Mouse (Mus musculus) liver, embryonic 14.5 days (tissue): Measurements from ENCODE around the gene Cad. TPM values are rescaled to one million over a fixed set of nuclear protein-coding genes. Genes with fewer than 3 reads are reported as not detected.

Experiments
- ATAC-seq: fragments of 200-750 bp; cut with Nextera tagmentation; 2 replicates; pipeline ENCODE4 v1.8.0; 2017; ENCODE audit warnings: moderate number of reproducible peaks, mild to moderate bottlenecking, moderate library complexity; ENCODE audit not compliant: insufficient read depth
- DNase-seq, 3 experiments: peaks; one replicate each; pipeline ENCODE4 v3.0.0-alpha.2; 2012 to 2013; ENCODE audit warnings: low read depth in 3 of 3, low spot score in 3 of 3
- H3K27ac ChIP-seq: fragments of 300-500 bp; sonication (generic); 2 replicates; pipeline ENCODE4 v1.5.1; 2014; ENCODE audit warnings: moderate library complexity, mild to moderate bottlenecking, control low read depth, inconsistent platforms
- H3K27me3 ChIP-seq: fragments of 300-500 bp; sonication (generic); 2 replicates; pipeline ENCODE4 v1.6.1; 2014; ENCODE audit warnings: mild to moderate bottlenecking, low read length, moderate library complexity; ENCODE audit not compliant: control insufficient read depth, insufficient read depth
- H3K36me3 ChIP-seq: fragments of 300-500 bp; sonication (generic); replicated peaks from 2 replicates; pipeline ENCODE4 v1.6.1; 2014; ENCODE audit warnings: low read depth; ENCODE audit not compliant: control insufficient read depth, insufficient read depth
- H3K4me1 ChIP-seq, 2 experiments: fragments of 200-500 bp in 1 of 2; fragments of 300-500 bp in 1 of 2; sonication (generic) in 1 of 2; replicated peaks; 2 replicates each; pipeline ENCODE4 v1.6.1; 2012 to 2014; ENCODE audit warnings: antibody characterized with exemption in 1 of 2, inconsistent platforms in 1 of 2, low read length in 1 of 2; ENCODE audit not compliant: control insufficient read depth in 2 of 2, insufficient read depth in 2 of 2
- H3K4me2 ChIP-seq: fragments of 300-500 bp; sonication (generic); 2 replicates; pipeline ENCODE4 v1.6.1; 2014; ENCODE audit warnings: low read depth, mild to moderate bottlenecking, control low read depth, moderate library complexity
- H3K4me3 ChIP-seq, 2 experiments: fragments of 200-500 bp in 1 of 2; fragments of 300-500 bp in 1 of 2; sonication (generic) in 1 of 2; 2 replicates each; pipeline ENCODE4 v1.5.1; 2012 to 2014; ENCODE audit warnings: low read depth in 2 of 2, low read length in 2 of 2, mild to moderate bottlenecking in 2 of 2, control low read depth in 1 of 2, inconsistent platforms in 1 of 2, moderate library complexity in 1 of 2; ENCODE audit not compliant: insufficient read depth in 1 of 2
- H3K9ac ChIP-seq: fragments of 300-500 bp; sonication (generic); replicated peaks from 2 replicates; pipeline ENCODE4 v1.6.1; 2014; ENCODE audit warnings: mild to moderate bottlenecking, control low read depth, moderate library complexity
- H3K9me3 ChIP-seq: fragments of 300-500 bp; sonication (generic); 2 replicates; pipeline ENCODE4 v1.6.1; 2016; ENCODE audit warnings: low read length, mixed read lengths; ENCODE audit not compliant: control insufficient read depth
- CTCF ChIP-seq: IDR thresholded peaks from 2 replicates; pipeline ENCODE4 v1.5.1; 2016; ENCODE audit warnings: antibody characterized with exemption, low read depth, control low read depth
- EP300 ChIP-seq: IDR thresholded peaks from 2 replicates; pipeline ENCODE4 v1.6.1; 2016; ENCODE audit warnings: antibody characterized with exemption, low read depth
- WGBS: fragments of 180-500 bp; shearing (Covaris S2); extraction: QIAGEN DNeasy Blood & Tissue Kit; methylation state at CpG from one replicate; pipeline ENCODE4 v1.1.7; 2014; ENCODE audit not compliant: insufficient replicate concordance; 5-methylcytosine and 5-hydroxymethylcytosine counted together
- polyA plus RNA-seq, 2 experiments: library from polyadenylated mRNA; depleted of rRNA in 1 of 2; stranded (reverse) in 1 of 2; unstranded in 1 of 2; fragments of >200 nt; fragmentation: Nextera tagmentation in 1 of 2; extraction: Ambion mirVana in 1 of 2; gene quantifications; 2 replicates each; pipeline versions ENCODE4 v1.2.1 to v1.2.3; 2012 to 2014

Cad gene
- polyA plus RNA-seq, 2 experiments, result 14.0 to 20.4 TPM

DNA sequence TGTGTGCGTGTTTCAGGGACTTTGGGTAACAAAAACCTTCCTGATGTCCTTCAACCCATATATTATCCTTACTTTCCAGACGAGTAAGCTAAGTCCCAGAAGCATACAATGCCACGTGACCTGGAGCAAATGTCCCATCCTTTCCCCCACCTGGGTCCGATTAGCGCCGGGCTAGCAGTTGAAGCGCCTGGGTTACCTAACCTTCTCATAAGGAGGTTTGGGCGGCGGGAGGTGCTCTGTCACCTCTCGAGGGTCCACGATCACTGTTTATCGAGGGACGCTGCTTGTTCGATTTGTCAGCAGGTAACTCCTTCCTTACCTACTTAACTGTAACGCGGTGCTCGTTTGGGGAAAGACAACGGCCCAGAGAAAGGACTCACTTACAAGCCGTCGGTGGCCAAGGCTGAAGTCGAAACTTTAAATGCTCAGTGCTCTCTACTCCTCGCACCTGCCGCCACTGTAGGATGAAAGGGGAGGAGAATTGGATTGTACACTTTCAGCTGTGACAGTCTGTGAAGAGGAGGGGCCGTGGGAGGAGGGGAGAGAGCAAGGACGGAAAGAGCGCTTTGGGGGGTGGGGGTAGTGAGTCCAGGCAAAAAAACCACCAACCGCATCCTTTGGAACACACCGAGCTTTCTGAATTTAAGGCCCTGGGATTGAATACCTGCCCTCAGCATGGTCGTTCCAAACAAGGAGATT, 39.7 kb downstream of the Cad start:
- no peak overlapping the region for H3K9ac ChIP-seq
- TF ChIP-seq EP300, result no peak
- TF ChIP-seq CTCF, result no peak
- no peak overlapping the region for H3K27ac ChIP-seq
- H3K36me3 ChIP-seq, result no peaks in the 10 kb centered on the region
- H3K27me3 ChIP-seq, result peaks cover 71% of the 10 kb centered on the region
- WGBS, result 3% methylated on average over 29 of the region's 29 CpGs
- DNase-seq (no peak), ATAC-seq (no peak)
- H3K4me2 ChIP-seq, result peak overlapping the region; percentile 47
- H3K9me3 ChIP-seq, result no peaks in the 10 kb centered on the region
- no peaks in the 10 kb centered on the region for H3K4me1 ChIP-seq
- no peak overlapping the region for H3K4me3 ChIP-seq

DNA sequence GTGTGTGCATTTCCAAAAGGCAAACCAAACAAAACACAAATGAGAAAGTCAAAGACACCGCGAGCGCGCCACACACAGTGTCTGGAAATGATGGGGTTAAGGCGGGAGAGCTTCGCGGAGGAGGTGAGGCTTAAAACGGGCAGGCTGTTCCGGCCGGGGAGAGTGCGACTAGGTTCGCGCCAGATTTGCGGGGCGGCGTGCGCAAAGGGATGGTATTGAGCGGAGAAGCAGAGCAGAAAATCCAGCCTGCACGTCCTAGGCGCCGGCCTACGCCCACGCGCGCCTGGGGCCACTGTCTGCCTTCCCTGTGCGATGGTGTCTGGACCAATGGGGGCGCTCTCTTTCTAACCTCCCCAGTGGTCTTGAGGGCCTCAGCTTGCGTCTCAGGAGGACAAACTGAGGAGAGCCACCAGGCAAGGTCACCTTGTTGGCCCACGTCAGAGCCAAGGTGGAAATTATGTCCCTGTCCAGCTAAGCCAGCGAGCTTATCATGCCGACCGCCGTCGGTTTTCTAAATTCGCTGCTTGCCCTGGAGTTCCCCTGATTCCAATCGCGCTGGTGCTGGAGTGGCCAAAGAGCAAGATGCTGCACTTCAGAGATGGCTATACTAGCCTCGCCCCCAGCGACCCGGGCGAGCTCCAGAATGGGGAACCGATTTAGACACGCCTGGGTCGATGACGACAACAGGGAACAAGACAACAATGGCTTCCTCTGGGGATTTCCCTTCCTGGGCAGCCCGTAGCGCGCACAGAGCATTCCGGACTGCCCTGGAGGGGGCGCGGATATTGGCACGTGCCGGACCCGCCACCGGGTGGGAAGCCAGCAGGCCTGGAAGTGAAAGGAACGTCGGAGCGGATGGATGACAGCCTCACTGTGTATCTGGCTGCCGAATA, 40.5 kb downstream of the Cad start:
- ATAC-seq (0 out of 2 replicates have a peak, but pooled peaks have one; percentile 35), DNase-seq (peak in 1 of 3 experiments; percentile 37)
- H3K36me3 ChIP-seq, result no peaks in the 10 kb centered on the region
- H3K4me3 ChIP-seq, result peak overlapping the region; percentile 0 to 21; a peak in 2 of 4 replicates
- H3K27ac ChIP-seq, result no peak overlapping the region
- under 1% methylated on average over 59 of the region's 59 CpGs for WGBS
- H3K4me2 ChIP-seq, result peak overlapping the region; percentile 47
- no peaks in the 10 kb centered on the region for H3K4me1 ChIP-seq
- no peaks in the 10 kb centered on the region for H3K9me3 ChIP-seq
- TF ChIP-seq CTCF (peak; percentile 9; the same call in 1 of the 2 replicates), EP300 (no peak)
- peaks cover 67% of the 10 kb centered on the region for H3K27me3 ChIP-seq
- H3K9ac ChIP-seq, result no peak overlapping the region

- no peak overlapping the region for H3K4me3 ChIP-seq
- no peak for DNase-seq
- no peak overlapping the region for H3K9ac ChIP-seq
These were observed 41.3 kb downstream of the Cad start for GRCm38 (mm10) chr5:31095711-31096480.

DNA sequence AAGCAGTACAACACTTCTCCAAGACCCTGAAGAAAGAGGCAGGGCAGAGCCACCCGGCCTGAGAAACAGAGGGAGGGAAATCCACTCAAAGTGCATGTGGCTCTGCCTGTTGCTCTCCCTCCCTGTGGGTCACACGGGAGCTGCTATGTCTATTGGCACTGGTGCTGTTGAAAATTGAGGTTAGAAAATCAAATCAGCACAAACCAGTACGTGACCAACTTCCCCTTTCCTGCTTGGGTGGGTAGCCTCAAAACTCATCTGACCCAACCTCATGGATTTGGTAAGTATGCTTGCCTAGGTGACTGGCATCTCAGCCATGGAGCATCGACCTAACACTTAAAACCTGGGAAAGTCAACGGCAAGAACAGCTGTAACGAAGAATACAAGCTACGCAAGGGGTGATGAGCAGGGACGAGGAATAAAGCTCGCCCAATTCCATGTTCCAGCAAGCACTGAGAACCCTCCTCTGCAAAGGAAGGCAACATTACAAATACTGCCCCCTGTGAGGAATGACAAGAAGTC, 51.3 kb downstream of the Cad start, which contains the start of gene Dnajc5g:
Dnajc5g (plus strand) TSS at position 472 of the 522 bp plus-strand sequence.
- TF ChIP-seq EP300, result no peak
- Histone ChIP-seq H3K36me3 (no peaks in the 10 kb centered on the region), H3K27me3 (no peaks in the 10 kb centered on the region), H3K9me3 (no peaks in the 10 kb centered on the region), H3K27ac (no peak within 1 kb of the TSS), H3K4me2 (no peak within 1 kb of the TSS), H3K9ac (no peak within 1 kb of the TSS), H3K4me3 (no peak within 1 kb of the TSS), H3K4me1 (no peaks in the 10 kb centered on the region)
- ATAC-seq (no peak), DNase-seq (no peak)
- WGBS, result 52% methylated on average over 9 of the region's 9 CpGs

More at GRCm38 (mm10) chr5:31095711-31096480, 41.3 kb downstream of the Cad start:
- Histone ChIP-seq H3K9me3 (no peaks in the 10 kb centered on the region), H3K36me3 (no peaks in the 10 kb centered on the region), H3K4me2 (peak overlapping the region; percentile 47), H3K27me3 (peaks cover 59% of the 10 kb centered on the region), H3K4me1 (no peaks in the 10 kb centered on the region), H3K27ac (no peak overlapping the region)
- TF ChIP-seq EP300 (no peak), CTCF (0 out of 2 replicates have a peak, but pooled peaks have one; percentile 0)
- 31% methylated on average over 11 of the region's 11 CpGs for WGBS
- no peak for ATAC-seq
